Mouse (Mus musculus): ENCODE data around the gene Cd63. TPM values are rescaled to one million over a fixed set of nuclear protein-coding genes. Genes with fewer than 3 reads are reported as not detected.

Gene Cd63
- total RNA-seq (2021), result 10 to 100 TPM; 52.7 to 64.3 TPM

- intact Hi-C loops (cut with DNase I), result no loop called here
- no peak for DNase-seq
Observed at GRCm38 (mm10) chr10:128900698-128901097, at the start of gene Cd63. TSS of gene Cd63 (plus strand) at chr10:128900989.

GRCm38 (mm10) chr10:128861176-128861575, 39.6 kb upstream of the Cd63 start:
- no peak for DNase-seq
- intact Hi-C loops (cut with DNase I), result no loop called here

GRCm38 (mm10) chr10:128866042-128866441, 34.7 kb upstream of the Cd63 start:
- intact Hi-C loops (cut with DNase I), result no loop called here
- DNase-seq, result no peak

GRCm38 (mm10) chr10:128866518-128866917, 34.3 kb upstream of the Cd63 start:
- intact Hi-C loops (cut with DNase I), result no loop called here

GRCm38 (mm10) chr10:128870341-128870740, 30.4 kb upstream of the Cd63 start:
- DNase-seq, result no peak
- intact Hi-C loops (cut with DNase I), result no loop called here

More at GRCm38 (mm10) chr10:128866518-128866917, 34.3 kb upstream of the Cd63 start:
- no peak for DNase-seq

GRCm38 (mm10) chr10:128878291-128878690, 22.5 kb upstream of the Cd63 start:
- DNase-seq, result no peak
- intact Hi-C loops (cut with DNase I), result no loop called here

- intact Hi-C loops (cut with DNase I), result no loop called here
- DNase-seq, result no peak
Observed at GRCm38 (mm10) chr10:128878811-128879210, 22.0 kb upstream of the Cd63 start.

- intact Hi-C loops (cut with DNase I), result no loop called here
- DNase-seq, result no peak
Observed at GRCm38 (mm10) chr10:128882067-128882466, 18.7 kb upstream of the Cd63 start.

GRCm38 (mm10) chr10:128888941-128889827, 11.6 kb upstream of the Cd63 start:
- peak; percentile 27 for DNase-seq
- intact Hi-C loops (cut with DNase I), result no loop called here

- DNase-seq, result no peak
- intact Hi-C loops (cut with DNase I), result no loop called here
Observed at GRCm38 (mm10) chr10:128889846-128890245, 10.9 kb upstream of the Cd63 start.

GRCm38 (mm10) chr10:128890383-128891295, 10.2 kb upstream of the Cd63 start:
- peak; percentile 24 for DNase-seq
- intact Hi-C loops (cut with DNase I), result no loop called here

- peak; percentile 86 for DNase-seq
- intact Hi-C loops (cut with DNase I), result no loop called here
Observed at GRCm38 (mm10) chr10:128891296-128892094, 9.3 kb upstream of the Cd63 start, which contains the start of gene Gdf11. TSS of gene Gdf11 (minus strand) at chr10:128891718.

- DNase-seq, result no peak
- intact Hi-C loops (cut with DNase I), result no loop called here
Observed at GRCm38 (mm10) chr10:128892246-128892645, 8.5 kb upstream of the Cd63 start.

GRCm38 (mm10) chr10:128895437-128895836, 5.4 kb upstream of the Cd63 start:
- intact Hi-C loops (cut with DNase I), result no loop called here
- DNase-seq, result peak; percentile 74

GRCm38 (mm10) chr10:128895952-128896693, 4.7 kb upstream of the Cd63 start:
- DNase-seq, result peak; percentile 88
- intact Hi-C loops (cut with DNase I), result no loop called here

GRCm38 (mm10) chr10:128896807-128897206, 4.0 kb upstream of the Cd63 start:
- intact Hi-C loops (cut with DNase I), result no loop called here
- no peak for DNase-seq

GRCm38 (mm10) chr10:128897501-128897900, 3.3 kb upstream of the Cd63 start:
- intact Hi-C loops (cut with DNase I), result no loop called here
- DNase-seq, result peak; percentile 34

- intact Hi-C loops (cut with DNase I), result no loop called here
- no peak for DNase-seq
Observed at GRCm38 (mm10) chr10:128899759-128900490, 864 bp upstream of the Cd63 start.

GRCm38 (mm10) chr10:128901409-128901808, 620 bp downstream of the Cd63 start:
- intact Hi-C loops (cut with DNase I), result no loop called here
- DNase-seq, result no peak
